Mouse (Mus musculus): ENCODE data around the gene Rprml. TPM values are rescaled to one million over a fixed set of nuclear protein-coding genes. Genes with fewer than 3 reads are reported as not detected.

Rprml gene
- 0.50 and 0.56 TPM in 2 replicates for polyA plus RNA-seq (2012; rRNA removed)

DNA sequence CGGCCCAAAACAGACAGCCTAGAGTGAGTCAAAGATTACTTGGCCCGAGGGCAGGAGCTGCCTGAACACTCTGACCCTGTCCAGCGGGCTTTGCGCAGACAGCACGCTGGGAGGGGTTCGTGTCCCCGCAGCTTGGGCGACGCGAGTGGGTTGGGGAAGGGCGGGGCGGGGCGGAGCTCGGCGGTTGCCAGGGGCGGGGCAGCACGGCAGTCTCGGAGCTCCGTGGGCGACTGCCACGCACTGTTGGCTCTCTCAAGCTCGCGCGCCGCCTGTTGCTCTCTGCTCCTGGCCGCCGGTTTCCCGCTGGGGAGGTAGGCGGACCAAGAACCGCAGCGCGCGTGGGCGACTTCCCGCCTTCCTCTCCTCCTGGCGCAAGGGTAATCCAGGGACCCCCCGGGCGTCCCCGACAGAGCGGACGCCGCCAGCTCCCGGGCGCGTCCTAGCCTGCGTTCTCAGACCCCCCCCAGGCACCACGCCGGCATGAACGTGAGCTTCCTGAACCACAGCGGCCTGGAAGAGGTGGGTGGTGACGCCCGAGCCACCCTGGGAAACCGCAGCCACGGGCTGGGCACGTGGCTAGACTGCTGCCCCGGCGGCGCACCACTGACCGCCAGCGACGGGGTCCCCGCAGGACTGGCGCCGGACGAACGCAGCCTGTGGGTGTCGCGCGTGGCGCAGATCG lies at the start of gene Rprml:
Rprml (plus strand) TSS at position 270 of the 682 bp plus-strand sequence.

DNA sequence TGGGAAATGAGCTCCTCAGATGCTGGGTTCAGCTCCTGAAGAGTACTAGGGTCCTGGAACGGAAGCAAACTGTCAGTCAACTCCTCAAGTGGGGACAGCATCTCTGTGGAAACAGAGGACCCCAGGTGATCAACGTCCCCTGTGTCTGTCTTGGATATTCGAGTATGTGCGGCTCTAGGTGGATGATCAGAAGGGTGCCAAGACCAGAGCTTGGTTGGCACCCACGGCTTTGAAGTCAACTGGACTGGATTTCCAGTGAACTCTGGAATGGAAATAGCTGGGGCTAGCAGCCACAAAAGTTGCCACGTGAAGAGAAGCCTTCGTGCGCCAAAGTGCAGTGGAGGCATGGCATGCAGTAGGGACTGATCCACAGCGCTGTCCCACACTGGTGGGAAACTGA lies 28.3 kb upstream of the Rprml start, which contains the start of gene Gm884:
Gm884 (minus strand) TSS at position 101 of the 400 bp plus-strand sequence.

DNA sequence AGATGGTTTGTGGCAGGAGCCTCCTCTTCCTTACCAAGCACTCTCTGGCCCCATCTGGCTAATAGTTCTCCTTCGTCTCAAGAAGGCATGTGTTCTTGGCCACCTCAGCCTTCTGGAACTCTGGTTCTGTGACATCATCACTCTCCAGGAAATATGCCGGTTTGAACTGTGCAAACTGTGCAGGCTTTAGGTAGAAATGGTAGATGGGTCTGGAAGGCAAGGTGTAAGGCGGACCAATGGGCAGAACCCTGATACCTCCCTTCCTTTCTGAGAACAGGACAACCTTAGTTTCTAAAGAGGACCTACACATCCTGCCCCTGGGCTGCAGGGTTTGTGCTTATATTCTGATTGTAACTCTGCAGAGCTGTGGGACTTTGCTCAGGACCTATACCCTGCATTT lies 10.6 kb upstream of the Rprml start, which contains the start of gene Lyzl6:
Lyzl6 (minus strand) TSS at position 101 of the 400 bp plus-strand sequence.

DNA sequence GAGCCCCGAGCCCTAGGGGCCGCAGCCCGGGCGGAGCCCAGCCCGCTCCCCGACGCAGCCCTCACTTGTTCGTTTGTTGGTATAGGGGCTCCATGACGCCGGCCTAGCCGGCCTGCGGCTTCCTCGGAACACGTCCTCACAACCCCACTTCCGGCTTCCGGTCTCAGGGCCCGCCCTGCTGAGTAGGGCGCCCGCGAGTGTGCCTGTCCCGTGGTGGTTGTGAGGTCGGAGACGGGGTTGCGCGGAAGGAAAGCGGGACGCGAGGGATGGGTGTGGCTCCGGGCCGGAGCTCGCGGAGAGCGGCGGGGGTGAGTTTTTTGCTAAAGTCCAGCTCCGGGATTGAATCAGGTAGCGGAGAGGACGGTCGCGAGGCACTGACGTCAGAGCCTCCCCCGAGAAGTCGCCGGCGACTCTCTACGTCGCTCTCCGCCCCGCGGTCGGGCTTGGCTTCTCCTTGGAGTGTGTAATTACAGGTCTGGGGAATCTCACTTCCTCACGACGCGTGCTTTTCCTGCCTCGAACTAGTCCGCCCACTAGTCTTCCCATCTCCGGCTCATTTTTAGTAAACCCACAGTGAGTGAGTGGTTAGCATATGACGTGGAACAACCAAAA lies 48.3 kb downstream of the Rprml start, which contains the start of gene Gosr2:
Gosr2 (minus strand) TSS at position 334 of the 612 bp plus-strand sequence.

Other genes with a start within 250 kb of the Rprml start
- 6.2 and 6.7 TPM in 2 replicates for gene Plekhm1, start 236.9 kb upstream of the Rprml start, polyA plus RNA-seq (2012; rRNA removed)
- gene Lrrc37a, start 145.0 kb upstream of the Rprml start, polyA plus RNA-seq (2012; rRNA removed) = not detected in 2 replicates
- not detected in 2 replicates for gene Gm884, start 28.4 kb upstream of the Rprml start, polyA plus RNA-seq (2012; rRNA removed)
- not detected in 2 replicates for gene Lyzl6, start 10.7 kb upstream of the Rprml start, polyA plus RNA-seq (2012; rRNA removed)
- 14.3 and 16.1 TPM in 2 replicates for gene Gosr2, start 48.3 kb downstream of the Rprml start, polyA plus RNA-seq (2012; rRNA removed)
- gene Wnt9b, start 100.3 kb downstream of the Rprml start, polyA plus RNA-seq (2012; rRNA removed) = 0.01 TPM in 1 of 2 replicates, not detected in the other
- 0.03 and 0.10 TPM in 2 replicates for gene Wnt3, start 124.6 kb downstream of the Rprml start, polyA plus RNA-seq (2012; rRNA removed)

All from stomach, adult 2 months (tissue).